Mouse (Mus musculus) midbrain, embryonic 15.5 days (tissue): Measurements from ENCODE around the gene Dip2b. TPM values are rescaled to one million over a fixed set of nuclear protein-coding genes. Genes with fewer than 3 reads are reported as not detected.

Experiments used
- ATAC-seq: fragments of 200-750 bp; cut with Nextera tagmentation; replicated peaks from 2 replicates; pipeline ENCODE4 v1.8.0; 2017; ENCODE audit warnings: moderate TSS enrichment
- H3K27ac ChIP-seq: fragments of 300-500 bp; sonication (generic); 2 replicates; pipeline ENCODE4 v1.5.1; 2015; ENCODE audit warnings: mild to moderate bottlenecking, inconsistent platforms
- H3K27me3 ChIP-seq: fragments of 300-500 bp; sonication (generic); replicated peaks from 2 replicates; pipeline ENCODE4 v1.6.1; 2015; ENCODE audit warnings: inconsistent platforms
- H3K36me3 ChIP-seq: fragments of 300-500 bp; sonication (generic); replicated peaks from 2 replicates; pipeline ENCODE4 v1.6.1; 2015; ENCODE audit warnings: inconsistent platforms
- H3K4me1 ChIP-seq: fragments of 300-500 bp; sonication (generic); 2 replicates; pipeline ENCODE4 v1.6.1; 2015; ENCODE audit warnings: inconsistent platforms
- H3K4me2 ChIP-seq: fragments of 300-500 bp; sonication (generic); 2 replicates; pipeline ENCODE4 v1.6.1; 2015; ENCODE audit warnings: inconsistent platforms, mild to moderate bottlenecking, moderate library complexity
- H3K4me3 ChIP-seq: fragments of 300-500 bp; sonication (generic); 2 replicates; pipeline ENCODE4 v1.5.1; 2015; ENCODE audit warnings: mild to moderate bottlenecking, inconsistent platforms
- H3K9ac ChIP-seq: fragments of 300-500 bp; sonication (generic); 2 replicates; pipeline ENCODE4 v1.6.1; 2015; ENCODE audit warnings: mild to moderate bottlenecking, inconsistent platforms
- H3K9me3 ChIP-seq: fragments of 300-500 bp; sonication (generic); 2 replicates; pipeline ENCODE4 v1.6.1; 2016; ENCODE audit warnings: inconsistent platforms
- WGBS: fragments of 180-500 bp; shearing (Covaris S2); methylation state at CpG from one replicate; pipeline ENCODE4 v1.1.7; 2015; ENCODE audit warnings: mixed read lengths; 5-methylcytosine and 5-hydroxymethylcytosine counted together
- polyA plus RNA-seq: library from polyadenylated mRNA; unstranded; fragments of >200 nt; fragmentation: Nextera tagmentation; extraction: Ambion mirVana; gene quantifications from 2 replicates; pipeline ENCODE4 v1.2.1, GENCODE M21; 2015

Dip2b gene
- polyA plus RNA-seq, 1 experiment from 2014 or later: 20.2 TPM

DNA sequence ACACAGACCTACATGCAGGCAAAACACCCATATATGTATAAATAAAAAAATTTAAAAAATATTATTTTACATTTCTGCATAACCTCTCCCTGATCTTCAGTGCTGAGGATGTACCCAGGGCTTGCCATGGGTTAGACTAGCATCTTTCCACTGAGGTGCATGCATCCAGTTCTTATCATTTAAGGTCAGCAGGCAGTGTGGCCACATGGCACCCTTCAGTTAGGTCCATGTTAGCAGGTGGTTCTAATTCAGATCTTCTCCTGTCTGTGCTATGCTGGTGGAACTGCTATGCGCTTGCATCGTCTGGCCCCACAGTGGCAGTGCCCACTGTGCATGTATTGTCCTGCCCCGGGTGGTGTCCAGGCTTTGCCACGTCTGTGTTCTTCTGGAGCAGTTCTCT is 37.9 kb downstream of the Dip2b start:
- Histone ChIP-seq H3K4me2 (no peak overlapping the region), H3K9me3 (no peaks in the 10 kb centered on the region), H3K9ac (no peak overlapping the region), H3K36me3 (no peaks in the 10 kb centered on the region), H3K4me3 (no peak overlapping the region), H3K27me3 (no peaks in the 10 kb centered on the region), H3K27ac (no peak overlapping the region), H3K4me1 (peaks cover 25% of the 10 kb centered on the region)
- 67% methylated on average over 4 of the region's 4 CpGs for WGBS
- ATAC-seq: no peak

- H3K36me3 ChIP-seq: no peaks in the 10 kb centered on the region
- no peak overlapping the region for H3K4me2 ChIP-seq
- no peak overlapping the region for H3K4me3 ChIP-seq
- H3K9ac ChIP-seq: no peak overlapping the region
- no peak for ATAC-seq
- no peaks in the 10 kb centered on the region for H3K9me3 ChIP-seq
- H3K27ac ChIP-seq: peak overlapping the region; percentile 56; the same call in 1 of the 2 replicates
- peaks cover 20% of the 10 kb centered on the region for H3K4me1 ChIP-seq
- 35% methylated on average over 1 of the region's 1 CpGs for WGBS
- H3K27me3 ChIP-seq: no peaks in the 10 kb centered on the region
Measured at GRCm38 (mm10) chr15:100080833-100081477, 42.5 kb downstream of the Dip2b start.

- peaks cover 20% of the 10 kb centered on the region for H3K4me1 ChIP-seq
- no peak for ATAC-seq
- no peak overlapping the region for H3K9ac ChIP-seq
- H3K4me2 ChIP-seq: no peak overlapping the region
- no peaks in the 10 kb centered on the region for H3K9me3 ChIP-seq
- H3K27ac ChIP-seq: peak overlapping the region; percentile 56
- H3K4me3 ChIP-seq: no peak overlapping the region
- WGBS: 35% methylated on average over 6 of the region's 6 CpGs
- H3K27me3 ChIP-seq: no peaks in the 10 kb centered on the region
- no peaks in the 10 kb centered on the region for H3K36me3 ChIP-seq
Measured at GRCm38 (mm10) chr15:100081478-100081998, 43.1 kb downstream of the Dip2b start.

DNA sequence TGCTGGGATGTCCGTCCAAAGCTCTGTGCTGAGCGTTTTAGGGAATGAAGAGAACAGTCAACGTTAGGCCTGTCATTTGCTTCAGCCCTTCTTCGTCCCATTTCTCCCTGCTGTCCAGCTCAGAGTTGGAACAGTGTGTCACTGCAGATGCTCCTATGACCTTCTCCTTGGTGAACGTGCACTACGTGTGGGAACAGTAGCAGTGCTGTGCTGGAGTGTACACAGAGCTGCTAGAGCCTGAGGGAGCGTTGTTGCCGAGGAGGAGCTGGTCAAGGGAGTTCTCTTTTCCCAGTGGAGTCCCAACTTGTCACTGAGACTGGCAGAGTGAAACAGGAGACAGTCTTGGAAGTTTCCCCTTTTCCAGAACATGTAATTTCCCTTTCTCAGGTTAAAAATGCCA is 43.6 kb downstream of the Dip2b start:
- WGBS: 62% methylated on average over 8 of the region's 8 CpGs

GRCm38 (mm10) chr15:100082733-100083132 is 44.3 kb downstream of the Dip2b start:
- H3K9ac ChIP-seq: no peak overlapping the region
- H3K4me3 ChIP-seq: no peak overlapping the region
- H3K36me3 ChIP-seq: no peaks in the 10 kb centered on the region
- no peaks in the 10 kb centered on the region for H3K9me3 ChIP-seq
- no peak overlapping the region for H3K27ac ChIP-seq
- H3K27me3 ChIP-seq: no peaks in the 10 kb centered on the region
- no peak overlapping the region for H3K4me2 ChIP-seq
- WGBS: 91% methylated on average over 5 of the region's 5 CpGs
- ATAC-seq: no peak
- peaks cover 20% of the 10 kb centered on the region for H3K4me1 ChIP-seq

More for the DNA sequence above, 43.6 kb downstream of the Dip2b start:
- peak overlapping the region; percentile 56 for H3K27ac ChIP-seq
- no peaks in the 10 kb centered on the region for H3K36me3 ChIP-seq
- H3K4me3 ChIP-seq: no peak overlapping the region
- no peak overlapping the region for H3K4me2 ChIP-seq
- no peak for ATAC-seq
- H3K4me1 ChIP-seq: peaks cover 20% of the 10 kb centered on the region
- no peaks in the 10 kb centered on the region for H3K9me3 ChIP-seq
- no peak overlapping the region for H3K9ac ChIP-seq
- no peaks in the 10 kb centered on the region for H3K27me3 ChIP-seq

- ATAC-seq: no peak
- WGBS: 87% methylated on average over 6 of the region's 6 CpGs
- H3K4me1 ChIP-seq: peaks cover 20% of the 10 kb centered on the region
- H3K9ac ChIP-seq: no peak overlapping the region
- no peak overlapping the region for H3K4me3 ChIP-seq
- H3K27me3 ChIP-seq: no peaks in the 10 kb centered on the region
- no peak overlapping the region for H3K4me2 ChIP-seq
- H3K27ac ChIP-seq: no peak overlapping the region
- no peaks in the 10 kb centered on the region for H3K9me3 ChIP-seq
- no peaks in the 10 kb centered on the region for H3K36me3 ChIP-seq
Measured at GRCm38 (mm10) chr15:100083882-100084281, 45.4 kb downstream of the Dip2b start.

GRCm38 (mm10) chr15:100084882-100085281 is 46.4 kb downstream of the Dip2b start:
- no peak overlapping the region for H3K4me2 ChIP-seq
- H3K27me3 ChIP-seq: no peaks in the 10 kb centered on the region
- no peak overlapping the region for H3K27ac ChIP-seq
- peaks cover 25% of the 10 kb centered on the region for H3K4me1 ChIP-seq
- 76% methylated on average over 4 of the region's 4 CpGs for WGBS
- H3K36me3 ChIP-seq: no peaks in the 10 kb centered on the region
- ATAC-seq: no peak
- H3K9ac ChIP-seq: no peak overlapping the region
- H3K9me3 ChIP-seq: no peaks in the 10 kb centered on the region
- no peak overlapping the region for H3K4me3 ChIP-seq

- H3K27ac ChIP-seq: no peak overlapping the region
- H3K27me3 ChIP-seq: no peaks in the 10 kb centered on the region
- peaks cover 28% of the 10 kb centered on the region for H3K4me1 ChIP-seq
- no peak overlapping the region for H3K9ac ChIP-seq
- H3K4me3 ChIP-seq: no peak overlapping the region
- H3K9me3 ChIP-seq: no peaks in the 10 kb centered on the region
- 82% methylated on average over 7 of the region's 7 CpGs for WGBS
- ATAC-seq: no peak
- no peaks in the 10 kb centered on the region for H3K36me3 ChIP-seq
- H3K4me2 ChIP-seq: no peak overlapping the region
Measured at GRCm38 (mm10) chr15:100088021-100088420, 49.6 kb downstream of the Dip2b start.

DNA sequence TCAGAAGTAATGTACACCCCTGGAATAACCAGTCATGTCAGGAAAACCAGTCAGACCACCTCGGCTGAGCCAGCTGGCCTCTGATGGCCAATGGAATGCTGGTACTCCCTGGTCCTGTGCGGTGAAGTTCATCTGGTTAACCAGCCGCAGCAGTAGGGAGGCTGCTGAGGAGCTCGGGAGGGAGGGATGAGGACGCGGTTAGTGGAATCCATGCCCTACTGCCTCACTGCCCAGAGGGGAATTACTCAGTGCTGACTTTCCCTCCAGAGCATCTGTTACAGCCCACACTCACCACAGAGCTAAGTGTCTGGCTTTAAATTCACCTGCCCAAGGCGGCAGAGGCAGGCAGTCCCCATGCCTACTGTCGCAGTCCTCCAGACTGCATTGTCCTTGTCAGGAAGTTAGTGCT is 51.2 kb downstream of the Dip2b start:
- ATAC-seq: peak; percentile 59; the same call in 1 of the 2 replicates
- H3K27ac ChIP-seq: peak overlapping the region; percentile 22
- peaks cover 32% of the 10 kb centered on the region for H3K4me1 ChIP-seq
- no peaks in the 10 kb centered on the region for H3K27me3 ChIP-seq
- no peak overlapping the region for H3K4me2 ChIP-seq
- H3K9me3 ChIP-seq: no peaks in the 10 kb centered on the region
- 29% methylated on average over 8 of the region's 8 CpGs for WGBS
- no peak overlapping the region for H3K4me3 ChIP-seq
- no peaks in the 10 kb centered on the region for H3K36me3 ChIP-seq
- no peak overlapping the region; the same call in 1 of the 2 replicates for H3K9ac ChIP-seq

GRCm38 (mm10) chr15:100091818-100092217 is 53.4 kb downstream of the Dip2b start:
- Histone ChIP-seq H3K4me2 (no peak overlapping the region), H3K27me3 (no peaks in the 10 kb centered on the region), H3K36me3 (no peaks in the 10 kb centered on the region), H3K4me1 (peaks cover 32% of the 10 kb centered on the region), H3K9me3 (no peaks in the 10 kb centered on the region), H3K4me3 (no peak overlapping the region), H3K9ac (no peak overlapping the region), H3K27ac (peak overlapping the region; percentile 35; the same call in 1 of the 2 replicates)
- 48% methylated on average over 8 of the region's 8 CpGs for WGBS
- 0 out of 2 replicates have a peak, but pooled peaks have one; percentile 6 for ATAC-seq

DNA sequence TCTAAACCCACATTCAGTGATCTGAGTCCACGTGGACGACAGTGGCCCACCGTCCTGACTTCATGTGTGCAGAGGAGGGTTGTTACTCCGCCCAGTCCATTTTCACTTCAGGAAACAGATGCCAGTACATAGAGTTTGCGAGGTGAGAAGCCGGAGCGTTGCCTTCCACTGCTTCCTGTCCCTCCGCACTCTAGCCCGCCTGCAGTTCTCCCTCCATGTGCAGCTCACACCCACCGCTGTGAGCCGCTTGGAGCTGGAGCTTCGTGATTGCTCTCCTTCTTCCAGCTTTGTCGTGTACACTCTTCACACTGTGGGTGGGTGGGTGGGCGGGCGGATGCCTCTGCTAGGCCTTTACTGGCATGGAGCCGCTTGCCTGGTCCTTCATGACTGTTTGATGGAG is 53.8 kb downstream of the Dip2b start:
- Histone ChIP-seq H3K4me2 (no peak overlapping the region), H3K36me3 (no peaks in the 10 kb centered on the region), H3K27me3 (no peaks in the 10 kb centered on the region), H3K4me1 (peaks cover 32% of the 10 kb centered on the region), H3K9ac (no peak overlapping the region), H3K9me3 (no peaks in the 10 kb centered on the region), H3K27ac (peak overlapping the region; percentile 35; the same call in 1 of the 2 replicates), H3K4me3 (no peak overlapping the region)
- 59% methylated on average over 16 of the region's 16 CpGs for WGBS
- ATAC-seq: peak; percentile 32; the same call in 1 of the 2 replicates

GRCm38 (mm10) chr15:100096587-100097428 is 58.3 kb downstream of the Dip2b start:
- 91% methylated on average over 7 of the region's 7 CpGs for WGBS
- no peak for ATAC-seq
- Histone ChIP-seq H3K4me3 (no peak overlapping the region), H3K4me2 (no peak overlapping the region), H3K9me3 (no peaks in the 10 kb centered on the region), H3K36me3 (no peaks in the 10 kb centered on the region), H3K9ac (no peak overlapping the region), H3K4me1 (peaks cover 19% of the 10 kb centered on the region), H3K27ac (no peak overlapping the region), H3K27me3 (no peaks in the 10 kb centered on the region)
